In genomic region chr5:116590698-116591097, GRCm38 (mm10) we compare ENCODE assay signal across 10 mouse cellular contexts. TPM values are rescaled to one million over a fixed set of nuclear protein-coding genes. Genes with fewer than 3 reads are reported as not detected.
DNase-seq lines count a peak whose midpoint lies in the region; ATAC-seq and TF ChIP-seq lines count a peak whose summit lies in the region.
"Had no signal": no experiment of that assay in that cellular context is flagged by ENCODE, and none has a peak within 500 bp of the region (broad histone marks: within the 10 kb centered on the region; RNA-seq: fewer than 3 reads in every experiment).

No protein-coding gene starts in this region.

- peaks cover 34% of the 10 kb centered on the region for H3K4me1 ChIP-seq in E14TG2a.4 (replicated peaks; ENCODE audit: low read depth, low read length)
- H3K4me1 ChIP-seq in forebrain, postnatal 0 days (ENCODE audit: insufficient read depth) = peaks cover 31% of the 10 kb centered on the region
- H3K4me1 ChIP-seq in midbrain, embryonic 13.5 days (replicated peaks) = peaks cover 70% of the 10 kb centered on the region
- H3K4me1 ChIP-seq in thymus, adult 2 months (replicated peaks; ENCODE audit: control insufficient read depth, insufficient read depth, low read length) = no peaks in the 10 kb centered on the region

- peak overlapping the region; percentile 74 for H3K4me2 ChIP-seq in forebrain, postnatal 0 days (ENCODE audit: low read depth)
- H3K4me2 ChIP-seq in midbrain, embryonic 13.5 days (replicated peaks) = peak overlapping the region; percentile 86

- TF ChIP-seq CTCF in E14TG2a.4 (conservative IDR thresholded peaks at IDR 0.05; ENCODE audit: low read length) = no peak
- TF ChIP-seq CTCF in brain, embryonic 14.5 days (IDR thresholded peaks at IDR 0.05; ENCODE audit: borderline replicate concordance, extremely low read depth, insufficient read depth, insufficient read length) = no peak
- no peak for TF ChIP-seq CTCF in forebrain, postnatal 0 days (IDR thresholded peaks at IDR 0.05; ENCODE audit: low read depth)
- no peak for TF ChIP-seq CTCF in thymus, adult 2 months (IDR thresholded peaks at IDR 0.05; ENCODE audit: borderline replicate concordance, control insufficient read depth, extremely low read depth, insufficient read depth, low read length, poor library complexity)

- TF ChIP-seq POLR2A in brain, embryonic 14.5 days (IDR thresholded peaks at IDR 0.05; ENCODE audit: borderline replicate concordance, extremely low read depth, insufficient read depth, insufficient read length, poor library complexity, severe bottlenecking) = no peak
- TF ChIP-seq POLR2A in thymus, adult 2 months (IDR thresholded peaks at IDR 0.05; ENCODE audit: control insufficient read depth, extremely low read depth, insufficient read depth, low read length, poor library complexity) = no peak

- H3K36me3 ChIP-seq in E14TG2a.4 (ENCODE audit: insufficient read depth, low read length) = no peaks in the 10 kb centered on the region
- no peaks in the 10 kb centered on the region for H3K36me3 ChIP-seq in forebrain, postnatal 0 days (ENCODE audit: insufficient read depth)
- no peaks in the 10 kb centered on the region for H3K36me3 ChIP-seq in midbrain, embryonic 13.5 days
- H3K36me3 ChIP-seq in thymus, adult 2 months (ENCODE audit: control insufficient read depth, insufficient read depth, low read length) = no peaks in the 10 kb centered on the region
- H3K36me3 ChIP-seq: limb, embryonic 10.5 days had no signal

- DNase-seq in brain, embryonic 14.5 days (ENCODE audit: low read depth) = peak; percentile 59
- DNase-seq in forebrain, postnatal 0 days = peak; percentile 53
- no peak for DNase-seq in spleen, postnatal 36 days (ENCODE audit: low spot score in 2 of 2)
- DNase-seq in thymus, adult 2 months = no peak
- no peak for DNase-seq in urinary bladder, postnatal 36 days (ENCODE audit: low spot score in 2 of 2)
- DNase-seq: cerebellum, adult 9-11 months had no signal

- no peaks in the 10 kb centered on the region for H3K9me3 ChIP-seq in E14TG2a.4 (ENCODE audit: low read length)
- no peaks in the 10 kb centered on the region for H3K9me3 ChIP-seq in forebrain, postnatal 0 days (ENCODE audit: low read length)
- no peaks in the 10 kb centered on the region for H3K9me3 ChIP-seq in midbrain, embryonic 13.5 days
- H3K9me3 ChIP-seq: limb, embryonic 10.5 days had no signal

- peak overlapping the region; percentile 79 for H3K9ac ChIP-seq in forebrain, postnatal 0 days
- H3K9ac ChIP-seq in midbrain, embryonic 13.5 days (replicated peaks) = peak overlapping the region; percentile 86
- H3K9ac ChIP-seq: liver, postnatal 0 days had no signal

- H3K27me3 ChIP-seq in E14TG2a.4 (ENCODE audit: insufficient read depth, low read length) = peaks cover 45% of the 10 kb centered on the region
- H3K27me3 ChIP-seq in forebrain, postnatal 0 days (ENCODE audit: insufficient read depth, low read length) = no peaks in the 10 kb centered on the region
- 0 out of 2 replicates have a peak, but pooled peaks cover 2% of the 10 kb centered on the region for H3K27me3 ChIP-seq in midbrain, embryonic 13.5 days
- H3K27me3 ChIP-seq in thymus, adult 2 months (ENCODE audit: control insufficient read depth, insufficient read depth, low read length) = no peaks in the 10 kb centered on the region

- WGBS in forebrain, postnatal 0 days = 1% methylated on average over 10 of the region's 10 CpGs
- WGBS in midbrain, embryonic 13.5 days = under 1% methylated on average over 10 of the region's 10 CpGs
- WGBS in thymus, adult 2 months = 21% methylated on average over 10 of the region's 10 CpGs

- peak overlapping the region; percentile 92; the same call in 1 of the 2 replicates for H3K27ac ChIP-seq in forebrain, postnatal 0 days (ENCODE audit: low read depth, low read length)
- H3K27ac ChIP-seq in midbrain, embryonic 13.5 days = peak overlapping the region; percentile 95
- no peak overlapping the region for H3K27ac ChIP-seq in thymus, adult 2 months (ENCODE audit: control insufficient read depth, insufficient read depth, low read length)
- H3K27ac ChIP-seq: limb, embryonic 10.5 days had no signal

- no peak for ATAC-seq in forebrain, postnatal 0 days
- ATAC-seq in midbrain, embryonic 13.5 days = no peak
- ATAC-seq: liver, postnatal 0 days had no signal

- H3K4me3 ChIP-seq in E14TG2a.4 (replicated peaks; ENCODE audit: low read length) = peak overlapping the region; percentile 87
- H3K4me3 ChIP-seq in forebrain, postnatal 0 days (ENCODE audit: low read depth, low read length) = peak overlapping the region; percentile 82
- peak overlapping the region; percentile 79 for H3K4me3 ChIP-seq in midbrain, embryonic 13.5 days (replicated peaks)
- no peak overlapping the region for H3K4me3 ChIP-seq in thymus, adult 2 months (ENCODE audit: control insufficient read depth, insufficient read depth, low read length)

RNA-seq across cellular contexts. Expression of gene Srrm4, which starts 0.9 kb away (rescaled TPM):
- polyA plus RNA-seq in brain, embryonic 14.5 days (2012; rRNA removed) = 33.3 and 42.0 TPM in 2 replicates
- 7.2 and 12.7 TPM in 2 replicates for total RNA-seq in forebrain, postnatal 0 days (2014; rRNA removed)
- 10.8 and 16.4 TPM in 2 replicates for polyA plus RNA-seq in forebrain, postnatal 0 days (2015; fragmentation: Nextera tagmentation; extraction: Ambion mirVana)
- polyA plus RNA-seq in midbrain, embryonic 13.5 days (2015; fragmentation: Nextera tagmentation; extraction: Ambion mirVana) = 21.7 and 22.5 TPM in 2 replicates
- 0.04 and 0.67 TPM in 2 replicates for polyA plus RNA-seq in thymus, adult 2 months (2012; rRNA removed)
- polyA plus RNA-seq: limb, embryonic 10.5 days had no signal

Comparison
In these comparisons a context has a peak if more than half of its experiments do, and no peak if none do; other contexts are left out.
1. DNase-seq: peak in brain, embryonic 14.5 days (single experiment) and forebrain, postnatal 0 days (single experiment); none in spleen, postnatal 36 days (0 of 2), thymus, adult 2 months (single experiment) and urinary bladder, postnatal 36 days (0 of 2).